Mouse (Mus musculus) midbrain, postnatal 0 days (tissue): ENCODE results near the gene Mpdu1. TPM values are rescaled to one million over a fixed set of nuclear protein-coding genes. Genes with fewer than 3 reads are reported as not detected.
"Not testable (repeated sequence)": the region's sequence is repeated elsewhere in the genome, so short reads cannot be mapped to it uniquely, and the experiment has no call there.

ENCODE experiments used
- ATAC-seq: fragments of 200-750 bp; cut with Nextera tagmentation; 2 replicates; pipeline ENCODE4 v1.8.0; 2017; ENCODE audit warnings: moderate number of reproducible peaks, mild to moderate bottlenecking, moderate TSS enrichment, moderate library complexity; ENCODE audit not compliant: low FRiP score
- DNase-seq: peaks from one replicate; pipeline ENCODE4 v3.0.0-alpha.2; 2015; ENCODE audit warnings: low spot score
- H3K27ac ChIP-seq: fragments of 300-500 bp; sonication (generic); 2 replicates; pipeline ENCODE4 v1.5.1; 2014; ENCODE audit warnings: low read depth, mild to moderate bottlenecking, low read length, mixed read lengths
- H3K27me3 ChIP-seq: fragments of 300-500 bp; sonication (generic); 2 replicates; pipeline ENCODE4 v1.6.1; 2014; ENCODE audit warnings: low read length, control low read depth, mixed read lengths; ENCODE audit not compliant: insufficient read depth
- H3K36me3 ChIP-seq: fragments of 300-500 bp; sonication (generic); 2 replicates; pipeline ENCODE4 v1.6.1; 2014; ENCODE audit warnings: low read length, control low read depth, mixed read lengths; ENCODE audit not compliant: insufficient read depth
- H3K4me1 ChIP-seq: fragments of 300-500 bp; sonication (generic); 2 replicates; pipeline ENCODE4 v1.6.1; 2014; ENCODE audit warnings: mild to moderate bottlenecking, control low read depth, antibody characterized with exemption, low read length, mixed read lengths; ENCODE audit not compliant: insufficient read depth
- H3K4me2 ChIP-seq: fragments of 300-500 bp; sonication (generic); 2 replicates; pipeline ENCODE4 v1.6.1; 2014; ENCODE audit warnings: low read depth, mild to moderate bottlenecking, low read length, mixed read lengths; ENCODE audit not compliant: poor library complexity, severe bottlenecking
- H3K4me3 ChIP-seq: fragments of 300-500 bp; sonication (generic); 2 replicates; pipeline ENCODE4 v1.5.1; 2014; ENCODE audit warnings: low read depth, mild to moderate bottlenecking, low read length, moderate library complexity
- H3K9ac ChIP-seq: fragments of 300-500 bp; sonication (generic); replicated peaks from 2 replicates; pipeline ENCODE4 v1.6.1; 2014; ENCODE audit warnings: mild to moderate bottlenecking, low read length, moderate library complexity, mixed read lengths; ENCODE audit not compliant: poor library complexity, severe bottlenecking
- H3K9me3 ChIP-seq: fragments of 300-500 bp; sonication (generic); 2 replicates; pipeline ENCODE4 v1.6.1; 2016; ENCODE audit warnings: low read length, control low read depth
- CTCF ChIP-seq: IDR thresholded peaks from 2 replicates; pipeline ENCODE4 v1.5.1; 2016; ENCODE audit warnings: antibody characterized with exemption, mild to moderate bottlenecking
- WGBS: fragments of 180-500 bp; shearing (Covaris S2); extraction: QIAGEN DNeasy Blood & Tissue Kit; methylation state at CpG from one replicate; pipeline ENCODE4 v1.1.7; 2014; 5-methylcytosine and 5-hydroxymethylcytosine counted together
- polyA plus RNA-seq: library from polyadenylated mRNA; unstranded; fragments of >200 nt; fragmentation: Nextera tagmentation; extraction: Ambion mirVana; gene quantifications from 2 replicates; pipeline ENCODE4 v1.2.1, GENCODE M21; 2015
- total RNA-seq: library from RNA; depleted of rRNA; stranded (reverse); fragments of >200 nt; gene quantifications from 2 replicates; pipeline ENCODE4 v1.2.3, GENCODE M21; 2014

Mpdu1 gene
- total and polyA plus RNA-seq, 2 experiments from 2014 or later: 118 to 278 TPM

- no peak for TF ChIP-seq CTCF
- H3K9me3 ChIP-seq: no peaks in the 10 kb centered on the region
- WGBS: under 1% methylated on average over 30 of the region's 50 CpGs
- H3K4me2 ChIP-seq: peak overlapping the region; percentile 55
- H3K4me1 ChIP-seq: no peaks in the 10 kb centered on the region
- H3K4me3 ChIP-seq: peak overlapping the region; percentile 94
- peak overlapping the region; percentile 98 for H3K9ac ChIP-seq
- H3K36me3 ChIP-seq: no peaks in the 10 kb centered on the region
- no peaks in the 10 kb centered on the region for H3K27me3 ChIP-seq
- DNase-seq (peak; percentile 28), ATAC-seq (peak; percentile 35)
- H3K27ac ChIP-seq: peak overlapping the region; percentile 89
Observed at GRCm38 (mm10) chr11:69633128-69633866, 29.1 kb downstream of the Mpdu1 start.

- H3K9ac ChIP-seq: peak within 1 kb of the TSS; percentile 98
- H3K9me3 ChIP-seq: no peaks in the 10 kb centered on the region
- DNase-seq: peak; percentile 100
- H3K4me3 ChIP-seq: peak within 1 kb of the TSS; percentile 94
- H3K27me3 ChIP-seq: no peaks in the 10 kb centered on the region
- WGBS: 0% methylated on average over 32 of the region's 56 CpGs
- peak within 1 kb of the TSS; percentile 89 for H3K27ac ChIP-seq
- ATAC-seq: peak; percentile 99
- no peaks in the 10 kb centered on the region for H3K36me3 ChIP-seq
- H3K4me2 ChIP-seq: peak within 1 kb of the TSS; percentile 55
- no peaks in the 10 kb centered on the region for H3K4me1 ChIP-seq
- peak; percentile 90 for TF ChIP-seq CTCF
Observed at GRCm38 (mm10) chr11:69632284-69633089, 30.0 kb downstream of the Mpdu1 start, which contains the start of gene Fxr2. Gene Fxr2, plus strand, starts transcription at chr11:69632990.

- H3K4me2 ChIP-seq: no peak overlapping the region
- H3K9ac ChIP-seq: no peak overlapping the region
- H3K4me3 ChIP-seq: no peak overlapping the region
- DNase-seq (no peak), ATAC-seq (no peak)
- 79% methylated on average over 1 of the region's 1 CpGs for WGBS
- H3K27ac ChIP-seq: no peak overlapping the region
- H3K36me3 ChIP-seq: no peaks in the 10 kb centered on the region
- TF ChIP-seq CTCF: peak; percentile 64
- no peaks in the 10 kb centered on the region for H3K27me3 ChIP-seq
- H3K9me3 ChIP-seq: no peaks in the 10 kb centered on the region
- H3K4me1 ChIP-seq: no peaks in the 10 kb centered on the region
Observed at GRCm38 (mm10) chr11:69629802-69630201, 32.6 kb downstream of the Mpdu1 start.

GRCm38 (mm10) chr11:69628286-69628685, 34.2 kb downstream of the Mpdu1 start:
- H3K4me1 ChIP-seq: no peaks in the 10 kb centered on the region
- no peaks in the 10 kb centered on the region for H3K27me3 ChIP-seq
- peak; percentile 93 for TF ChIP-seq CTCF
- no peak overlapping the region for H3K4me3 ChIP-seq
- ATAC-seq: no peak
- H3K27ac ChIP-seq: no peak overlapping the region
- H3K36me3 ChIP-seq: no peaks in the 10 kb centered on the region
- no peak overlapping the region for H3K9ac ChIP-seq
- no peaks in the 10 kb centered on the region for H3K9me3 ChIP-seq
- DNase-seq: peak; percentile 80
- WGBS: 39% methylated on average over 6 of the region's 6 CpGs
- H3K4me2 ChIP-seq: no peak overlapping the region

- not testable (repeated sequence) for H3K9me3 ChIP-seq, H3K4me2 ChIP-seq, ATAC-seq, H3K27ac ChIP-seq, H3K4me1 ChIP-seq, H3K27me3 ChIP-seq, H3K4me3 ChIP-seq, H3K9ac ChIP-seq, H3K36me3 ChIP-seq, DNase-seq
- 85% methylated on average over 2 of the region's 2 CpGs for WGBS
Observed at GRCm38 (mm10) chr11:69624339-69624738, 38.1 kb downstream of the Mpdu1 start.

- H3K27me3 ChIP-seq: no peaks in the 10 kb centered on the region
- 0 out of 2 replicates have a peak, but pooled peaks cover 4% of the 10 kb centered on the region for H3K4me1 ChIP-seq
- no peaks in the 10 kb centered on the region for H3K9me3 ChIP-seq
- WGBS: 68% methylated on average over 4 of the region's 4 CpGs
- H3K9ac ChIP-seq: peak overlapping the region; percentile 89
- no peak for TF ChIP-seq CTCF
- peak overlapping the region; percentile 76 for H3K4me2 ChIP-seq
- H3K27ac ChIP-seq: peak overlapping the region; percentile 85
- ATAC-seq (no peak), DNase-seq (no peak)
- H3K4me3 ChIP-seq: peak overlapping the region; percentile 51
- no peaks in the 10 kb centered on the region for H3K36me3 ChIP-seq
Observed at GRCm38 (mm10) chr11:69623006-69623405, 39.4 kb downstream of the Mpdu1 start.
